Mouse (Mus musculus) lung, embryonic 15.5 days (tissue): ENCODE data around the gene Pcdh15. TPM values are rescaled to one million over a fixed set of nuclear protein-coding genes. Genes with fewer than 3 reads are reported as not detected.
A peak's percentile ranks its signal among the peaks of the same experiment; 100 is the strongest.

Experiments
- ATAC-seq: fragments of 200-750 bp; cut with Nextera tagmentation; 2 replicates; pipeline ENCODE4 v1.8.0; 2017; ENCODE audit warnings: moderate number of reproducible peaks, borderline replicate concordance; ENCODE audit not compliant: low FRiP score, low TSS enrichment; ENCODE audit errors: extremely low read depth
- H3K27ac ChIP-seq: fragments of 300-500 bp; sonication (generic); 2 replicates; pipeline ENCODE4 v1.5.1; 2015; ENCODE audit warnings: moderate library complexity, mild to moderate bottlenecking, inconsistent platforms
- H3K27me3 ChIP-seq: fragments of 300-500 bp; sonication (generic); 2 replicates; pipeline ENCODE4 v1.6.1; 2015; ENCODE audit warnings: inconsistent platforms
- H3K36me3 ChIP-seq: fragments of 300-500 bp; sonication (generic); 2 replicates; pipeline ENCODE4 v1.6.1; 2015; ENCODE audit warnings: inconsistent platforms
- H3K4me1 ChIP-seq: fragments of 300-500 bp; sonication (generic); 2 replicates; pipeline ENCODE4 v1.6.1; 2015; ENCODE audit warnings: inconsistent platforms
- H3K4me2 ChIP-seq: fragments of 300-500 bp; sonication (generic); 2 replicates; pipeline ENCODE4 v1.6.1; 2015; ENCODE audit warnings: inconsistent platforms, mild to moderate bottlenecking, moderate library complexity
- H3K4me3 ChIP-seq: fragments of 300-500 bp; sonication (generic); 2 replicates; pipeline ENCODE4 v1.5.1; 2015; ENCODE audit warnings: mild to moderate bottlenecking, inconsistent platforms
- H3K9ac ChIP-seq: fragments of 300-500 bp; sonication (generic); 2 replicates; pipeline ENCODE4 v1.6.1; 2015; ENCODE audit warnings: inconsistent platforms
- H3K9me3 ChIP-seq: fragments of 300-500 bp; sonication (generic); 2 replicates; pipeline ENCODE4 v1.6.1; 2016; ENCODE audit warnings: inconsistent platforms
- WGBS: fragments of 180-500 bp; shearing (Covaris S2); methylation state at CpG from one replicate; pipeline ENCODE4 v1.1.7; 2015; 5-methylcytosine and 5-hydroxymethylcytosine counted together
- polyA plus RNA-seq: library from polyadenylated mRNA; unstranded; fragments of >200 nt; fragmentation: Nextera tagmentation; extraction: Ambion mirVana; gene quantifications from 2 replicates; pipeline ENCODE4 v1.2.1, GENCODE M21; 2015

The Pcdh15 gene
- 0.03 and 0.29 TPM in 2 replicates for polyA plus RNA-seq

- H3K9me3 ChIP-seq = no peaks in the 10 kb centered on the region
- peak within 1 kb of the TSS; percentile 47 for H3K4me3 ChIP-seq
- 0 out of 2 replicates have a peak within 1 kb of the TSS, but pooled peaks have one; percentile 7 for H3K9ac ChIP-seq
- H3K4me2 ChIP-seq = peak within 1 kb of the TSS; percentile 93
- 2% methylated on average over 79 of the region's 79 CpGs for WGBS
- no peak within 1 kb of the TSS for H3K27ac ChIP-seq
- peak; percentile 16; the same call in 1 of the 2 replicates for ATAC-seq
- H3K36me3 ChIP-seq = no peaks in the 10 kb centered on the region
- H3K4me1 ChIP-seq = peaks cover 18% of the 10 kb centered on the region
- H3K27me3 ChIP-seq = peaks cover 71% of the 10 kb centered on the region
These were observed at the start of gene Pcdh15 for GRCm38 (mm10) chr10:73098966-73099845. Pcdh15 (plus strand) TSS chr10:73099342.

GRCm38 (mm10) chr10:73052074-73052473, 47.1 kb upstream of the Pcdh15 start:
- WGBS = 74% methylated on average over 6 of the region's 6 CpGs

GRCm38 (mm10) chr10:73059726-73060230, 39.4 kb upstream of the Pcdh15 start:
- Histone ChIP-seq H3K4me1 (no peaks in the 10 kb centered on the region), H3K9me3 (no peaks in the 10 kb centered on the region), H3K36me3 (no peaks in the 10 kb centered on the region), H3K9ac (no peak overlapping the region), H3K4me2 (no peak overlapping the region), H3K27me3 (no peaks in the 10 kb centered on the region), H3K4me3 (no peak overlapping the region), H3K27ac (no peak overlapping the region)
- no peak for ATAC-seq
- WGBS = 71% methylated on average over 2 of the region's 2 CpGs

More at GRCm38 (mm10) chr10:73052074-73052473, 47.1 kb upstream of the Pcdh15 start:
- H3K9ac ChIP-seq = no peak overlapping the region
- no peaks in the 10 kb centered on the region for H3K9me3 ChIP-seq
- no peak overlapping the region for H3K4me3 ChIP-seq
- no peaks in the 10 kb centered on the region for H3K4me1 ChIP-seq
- no peaks in the 10 kb centered on the region for H3K36me3 ChIP-seq
- H3K27ac ChIP-seq = no peak overlapping the region
- H3K4me2 ChIP-seq = no peak overlapping the region
- H3K27me3 ChIP-seq = no peaks in the 10 kb centered on the region
- ATAC-seq = no peak

- no peak overlapping the region for H3K4me3 ChIP-seq
- 72% methylated on average over 5 of the region's 5 CpGs for WGBS
- H3K9me3 ChIP-seq = no peaks in the 10 kb centered on the region
- no peak overlapping the region for H3K4me2 ChIP-seq
- no peaks in the 10 kb centered on the region for H3K4me1 ChIP-seq
- no peak overlapping the region for H3K9ac ChIP-seq
- H3K27me3 ChIP-seq = no peaks in the 10 kb centered on the region
- no peak for ATAC-seq
- H3K27ac ChIP-seq = no peak overlapping the region
- no peaks in the 10 kb centered on the region for H3K36me3 ChIP-seq
These were observed 12.4 kb upstream of the Pcdh15 start for GRCm38 (mm10) chr10:73086703-73087102.

GRCm38 (mm10) chr10:73096531-73097135, 2.5 kb upstream of the Pcdh15 start:
- WGBS = 3% methylated on average over 17 of the region's 17 CpGs
- Histone ChIP-seq H3K27me3 (peaks cover 63% of the 10 kb centered on the region), H3K4me1 (peaks cover 18% of the 10 kb centered on the region), H3K9ac (no peak overlapping the region), H3K4me3 (peak overlapping the region; percentile 7; the same call in 1 of the 2 replicates), H3K36me3 (no peaks in the 10 kb centered on the region), H3K4me2 (peak overlapping the region; percentile 26), H3K9me3 (no peaks in the 10 kb centered on the region), H3K27ac (no peak overlapping the region)
- no peak for ATAC-seq

GRCm38 (mm10) chr10:73097176-73097575, 2.0 kb upstream of the Pcdh15 start:
- H3K27ac ChIP-seq = no peak overlapping the region
- H3K4me3 ChIP-seq = peak overlapping the region; percentile 7; the same call in 1 of the 2 replicates
- peaks cover 69% of the 10 kb centered on the region for H3K27me3 ChIP-seq
- 6% methylated on average over 7 of the region's 7 CpGs for WGBS
- peak overlapping the region; percentile 26; the same call in 1 of the 2 replicates for H3K4me2 ChIP-seq
- no peak for ATAC-seq
- peaks cover 18% of the 10 kb centered on the region for H3K4me1 ChIP-seq
- H3K9me3 ChIP-seq = no peaks in the 10 kb centered on the region
- no peaks in the 10 kb centered on the region for H3K36me3 ChIP-seq
- H3K9ac ChIP-seq = no peak overlapping the region

GRCm38 (mm10) chr10:73097979-73098378, 1.2 kb upstream of the Pcdh15 start:
- Histone ChIP-seq H3K4me1 (peaks cover 18% of the 10 kb centered on the region), H3K27me3 (peaks cover 71% of the 10 kb centered on the region), H3K27ac (no peak overlapping the region), H3K4me3 (no peak overlapping the region; the same call in 1 of the 2 replicates), H3K4me2 (peak overlapping the region; percentile 33), H3K36me3 (no peaks in the 10 kb centered on the region), H3K9me3 (no peaks in the 10 kb centered on the region), H3K9ac (no peak overlapping the region)
- WGBS = 2% methylated on average over 17 of the region's 17 CpGs
- peak; percentile 46; the same call in 1 of the 2 replicates for ATAC-seq

GRCm38 (mm10) chr10:73099846-73100241, 702 bp downstream of the Pcdh15 start:
- Histone ChIP-seq H3K27me3 (peaks cover 69% of the 10 kb centered on the region), H3K4me2 (peak overlapping the region; percentile 93), H3K4me3 (peak overlapping the region; percentile 47), H3K9ac (0 out of 2 replicates have a peak overlapping the region, but pooled peaks have one; percentile 7), H3K27ac (no peak overlapping the region), H3K4me1 (peaks cover 18% of the 10 kb centered on the region), H3K36me3 (no peaks in the 10 kb centered on the region), H3K9me3 (no peaks in the 10 kb centered on the region)
- WGBS = under 1% methylated on average over 37 of the region's 37 CpGs
- ATAC-seq = peak; percentile 58; the same call in 1 of the 2 replicates

- Histone ChIP-seq H3K27ac (no peak overlapping the region), H3K36me3 (no peaks in the 10 kb centered on the region), H3K27me3 (peaks cover 39% of the 10 kb centered on the region), H3K9ac (no peak overlapping the region), H3K4me1 (peaks cover 11% of the 10 kb centered on the region), H3K4me3 (no peak overlapping the region), H3K9me3 (no peaks in the 10 kb centered on the region), H3K4me2 (no peak overlapping the region)
- no peak for ATAC-seq
- WGBS = 67% methylated on average over 13 of the region's 13 CpGs
These were observed 4.3 kb downstream of the Pcdh15 start for GRCm38 (mm10) chr10:73103383-73103994.

- 45% methylated on average over 2 of the region's 2 CpGs for WGBS
- H3K4me1 ChIP-seq = no peaks in the 10 kb centered on the region
- ATAC-seq = no peak
- H3K9ac ChIP-seq = no peak overlapping the region
- H3K27me3 ChIP-seq = peaks cover 15% of the 10 kb centered on the region; the same call in 1 of the 2 replicates
- H3K9me3 ChIP-seq = no peaks in the 10 kb centered on the region
- no peak overlapping the region for H3K4me3 ChIP-seq
- H3K4me2 ChIP-seq = no peak overlapping the region
- H3K27ac ChIP-seq = no peak overlapping the region
- H3K36me3 ChIP-seq = no peaks in the 10 kb centered on the region
These were observed 6.8 kb downstream of the Pcdh15 start for GRCm38 (mm10) chr10:73105893-73106292.

- Histone ChIP-seq H3K4me1 (no peaks in the 10 kb centered on the region), H3K36me3 (no peaks in the 10 kb centered on the region), H3K9me3 (no peaks in the 10 kb centered on the region), H3K4me2 (no peak overlapping the region), H3K9ac (no peak overlapping the region), H3K4me3 (no peak overlapping the region), H3K27ac (no peak overlapping the region), H3K27me3 (no peaks in the 10 kb centered on the region)
- 51% methylated on average over 3 of the region's 3 CpGs for WGBS
- ATAC-seq = no peak
These were observed 38.8 kb downstream of the Pcdh15 start for GRCm38 (mm10) chr10:73137985-73138384.
